11 mouse cellular contexts compared by ENCODE assay signal in the genomic region with DNA sequence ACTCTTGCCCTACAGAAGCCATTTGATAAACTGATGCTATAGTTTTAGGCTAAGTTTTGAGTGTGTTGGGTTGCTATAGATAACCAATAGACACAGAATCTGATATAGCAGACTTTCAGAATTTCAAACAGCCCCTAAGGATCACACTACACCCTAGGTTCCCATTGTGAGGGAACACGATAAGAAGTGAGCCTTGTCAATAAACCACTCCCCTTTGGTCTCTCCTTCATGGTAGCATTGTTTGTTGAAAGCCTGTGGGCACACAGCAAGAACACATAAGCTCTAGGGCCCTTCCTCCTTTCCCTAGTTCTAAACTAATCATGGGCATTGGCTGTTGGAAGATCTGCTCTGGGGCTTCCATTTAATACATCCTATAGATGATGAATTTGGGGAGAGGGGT.
"Had no signal": no experiment of that assay in that cellular context is flagged by ENCODE, and none has a peak within 500 bp of the region (broad histone marks: within the 10 kb centered on the region; RNA-seq: fewer than 3 reads in every experiment).

No protein-coding gene starts in this region.

- H3K27ac ChIP-seq: hindbrain, embryonic 15.5 days; limb, embryonic 12.5 days; lung, embryonic 15.5 days; macrophage; neural tube, embryonic 12.5 days had no signal

- DNase-seq: kidney, adult 2 months; kidney, postnatal 25 days; lung, postnatal 14 days; midbrain, embryonic 14.5 days; thymus, postnatal 4 days had no signal

- H3K9ac ChIP-seq: hindbrain, embryonic 15.5 days; limb, embryonic 12.5 days; lung, embryonic 15.5 days; neural tube, embryonic 12.5 days had no signal

- H3K4me2 ChIP-seq: hindbrain, embryonic 15.5 days; limb, embryonic 12.5 days; lung, embryonic 15.5 days; neural tube, embryonic 12.5 days had no signal

- ATAC-seq: intestine, embryonic 16.5 days had no signal

- H3K4me3 ChIP-seq: hindbrain, embryonic 15.5 days; limb, embryonic 12.5 days; lung, embryonic 15.5 days; neural tube, embryonic 12.5 days had no signal

- H3K27me3 ChIP-seq: hindbrain, embryonic 15.5 days; limb, embryonic 12.5 days; lung, embryonic 15.5 days; neural tube, embryonic 12.5 days had no signal

- H3K9me3 ChIP-seq: hindbrain, embryonic 15.5 days; limb, embryonic 12.5 days; lung, embryonic 15.5 days; neural tube, embryonic 12.5 days had no signal

- H3K36me3 ChIP-seq: hindbrain, embryonic 15.5 days; limb, embryonic 12.5 days; lung, embryonic 15.5 days; neural tube, embryonic 12.5 days had no signal
